9 mouse cellular contexts compared by ENCODE assay signal in the genomic region with DNA sequence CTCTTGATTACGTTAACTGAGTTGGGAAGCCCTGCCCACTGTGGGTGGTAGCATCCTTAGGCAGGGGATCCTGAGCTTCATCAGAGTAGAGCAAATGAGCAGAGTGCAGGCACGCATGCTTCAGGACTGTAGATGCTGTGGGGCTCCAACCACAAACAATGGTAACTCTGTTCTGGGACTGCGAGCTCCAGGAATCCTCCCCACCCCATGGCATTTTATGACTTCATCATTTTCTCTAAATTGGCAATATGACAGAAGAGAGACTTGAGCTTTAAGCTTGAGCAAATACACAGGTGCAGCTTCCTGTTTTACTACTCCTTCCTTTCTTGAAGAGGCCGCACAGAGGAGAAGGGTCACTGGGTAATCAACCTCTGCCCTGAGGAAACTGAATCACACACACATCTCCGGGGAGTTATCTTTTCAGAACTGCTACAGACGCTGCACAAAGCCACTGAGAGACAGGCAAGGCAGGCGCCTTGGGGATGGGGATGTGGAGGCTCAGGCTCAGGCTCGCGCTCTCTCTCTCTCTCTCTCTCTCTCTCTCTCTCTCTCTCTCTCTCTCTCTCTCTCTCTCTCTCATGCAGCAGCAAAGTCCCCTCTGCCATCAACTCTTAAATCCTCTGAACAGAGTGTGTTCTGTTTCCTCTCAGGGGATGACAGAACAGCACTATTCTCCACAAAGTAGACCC. TPM values are rescaled to one million over a fixed set of nuclear protein-coding genes. Genes with fewer than 3 reads are reported as not detected.
DNase-seq lines count a peak whose midpoint lies in the region; ATAC-seq and TF ChIP-seq lines count a peak whose summit lies in the region.
"Had no signal": no experiment of that assay in that cellular context is flagged by ENCODE, and none has a peak within 500 bp of the region (broad histone marks: within the 10 kb centered on the region; RNA-seq: fewer than 3 reads in every experiment).

No protein-coding gene starts in this region.

- no peak for ATAC-seq in midbrain, embryonic 12.5 days (ENCODE audit: low FRiP score, low read depth)
- no peak for ATAC-seq in midbrain, postnatal 0 days (ENCODE audit: low FRiP score)
- peak; percentile 56 for ATAC-seq in activated CD4-positive, CD25-positive, alpha-beta regulatory T cell, adult 4 months

- no peaks in the 10 kb centered on the region for H3K36me3 ChIP-seq in midbrain, embryonic 12.5 days
- H3K36me3 ChIP-seq in midbrain, postnatal 0 days (ENCODE audit: insufficient read depth, low read length), result no peaks in the 10 kb centered on the region

- H3K4me2 ChIP-seq in midbrain, embryonic 12.5 days (replicated peaks), result no peak overlapping the region
- no peak overlapping the region for H3K4me2 ChIP-seq in midbrain, postnatal 0 days (ENCODE audit: low read depth, low read length, poor library complexity, severe bottlenecking)

- WGBS in midbrain, embryonic 12.5 days, result 58% methylated on average over 9 of the region's 9 CpGs
- WGBS in midbrain, postnatal 0 days, result 48% methylated on average over 9 of the region's 9 CpGs

- H3K4me1 ChIP-seq in midbrain, embryonic 12.5 days, result peaks cover 16% of the 10 kb centered on the region
- no peaks in the 10 kb centered on the region for H3K4me1 ChIP-seq in midbrain, postnatal 0 days (ENCODE audit: insufficient read depth, low read length)

- H3K27me3 ChIP-seq in midbrain, embryonic 12.5 days, result no peaks in the 10 kb centered on the region
- H3K27me3 ChIP-seq in midbrain, postnatal 0 days (ENCODE audit: insufficient read depth, low read length), result no peaks in the 10 kb centered on the region

- no peaks in the 10 kb centered on the region for H3K9me3 ChIP-seq in midbrain, embryonic 12.5 days
- no peaks in the 10 kb centered on the region for H3K9me3 ChIP-seq in midbrain, postnatal 0 days (ENCODE audit: low read length)

- TF ChIP-seq CTCF in midbrain, postnatal 0 days (IDR thresholded peaks at IDR 0.05), result no peak

- H3K9ac ChIP-seq in midbrain, embryonic 12.5 days (replicated peaks), result no peak overlapping the region
- no peak overlapping the region for H3K9ac ChIP-seq in midbrain, postnatal 0 days (replicated peaks; ENCODE audit: low read length, poor library complexity, severe bottlenecking)

- H3K27ac ChIP-seq in midbrain, embryonic 12.5 days (replicated peaks), result 0 out of 2 replicates have a peak overlapping the region, but pooled peaks have one; percentile 8
- H3K27ac ChIP-seq in midbrain, postnatal 0 days (ENCODE audit: low read depth, low read length), result no peak overlapping the region

- no peak for DNase-seq in midbrain, postnatal 0 days (ENCODE audit: low spot score)
- DNase-seq in induced T-regulatory cell, adult 2 months (ENCODE audit: low read depth), result peak; percentile 62
- peak; percentile 38 for DNase-seq in thymus, postnatal 0 days (ENCODE audit: low spot score)
- no peak for DNase-seq in ovary, postnatal 36 days (ENCODE audit: low spot score)
- no peak for DNase-seq in left cerebral cortex, adult 18-20 months (ENCODE audit: low spot score in 2 of 2)
- DNase-seq: adrenal gland, postnatal 10 days had no signal

- H3K4me3 ChIP-seq in midbrain, embryonic 12.5 days, result no peak overlapping the region
- no peak overlapping the region for H3K4me3 ChIP-seq in midbrain, postnatal 0 days (ENCODE audit: low read depth, low read length)
- H3K4me3 ChIP-seq: erythroblast, embryonic 14.5 days had no signal

RNA-seq across cellular contexts. Expression of gene Sgsm3, which starts 55.5 kb away (rescaled TPM):
- polyA plus RNA-seq in midbrain, embryonic 12.5 days (2016; fragmentation: Nextera tagmentation; extraction: Ambion mirVana), result 32.0 and 38.3 TPM in 2 replicates
- 83.9 and 89.3 TPM in 2 replicates for total RNA-seq in midbrain, postnatal 0 days (2014; rRNA removed)
- 68.4 and 70.7 TPM in 2 replicates for polyA plus RNA-seq in midbrain, postnatal 0 days (2015; fragmentation: Nextera tagmentation; extraction: Ambion mirVana)
- polyA plus RNA-seq in activated CD4-positive, CD25-positive, alpha-beta regulatory T cell, adult 4 months (2017; shearing (Covaris generic)), result 1 to 10 TPM; 1.5 to 6.3 TPM
- polyA plus RNA-seq in thymus, postnatal 0 days (2015; fragmentation: Nextera tagmentation; extraction: Ambion mirVana), result 9.5 and 11.0 TPM in 2 replicates
- 10 to 100 TPM; 93.3 to 99.9 TPM for total RNA-seq in left cerebral cortex, adult 18-20 months (2021)

Comparison
In these comparisons a context has a peak if more than half of its experiments do, and no peak if none do; other contexts are left out.
1. DNase-seq: peak in induced T-regulatory cell, adult 2 months (single experiment) and thymus, postnatal 0 days (single experiment); none in midbrain, postnatal 0 days (single experiment), ovary, postnatal 36 days (single experiment) and left cerebral cortex, adult 18-20 months (0 of 2).